Mouse (Mus musculus): Measurements from ENCODE around the gene Ttyh3. TPM values are rescaled to one million over a fixed set of nuclear protein-coding genes. Genes with fewer than 3 reads are reported as not detected.

Ttyh3 gene
- polyA plus RNA-seq, 1 experiment from 2014 or later: 21.4 TPM

GRCm38 (mm10) chr5:140642076-140642475 lies 6.8 kb downstream of the Ttyh3 start:
- Histone ChIP-seq H3K4me2 (replicated peaks; ENCODE audit: low read depth) (no peak overlapping the region), H3K27me3 (replicated peaks; ENCODE audit: control insufficient read depth, insufficient read depth, low read length) (no peaks in the 10 kb centered on the region), H3K27ac (ENCODE audit: low read depth, low read length) (no peak overlapping the region; the same call in 1 of the 2 replicates), H3K36me3 (ENCODE audit: control insufficient read depth, insufficient read depth) (peaks cover 14% of the 10 kb centered on the region; the same call in 1 of the 2 replicates), H3K9ac (ENCODE audit: low read depth, low read length) (no peak overlapping the region), H3K4me1 (replicated peaks; ENCODE audit: control insufficient read depth, insufficient read depth, low read length) (0 out of 2 replicates have a peak, but pooled peaks cover 2% of the 10 kb centered on the region), H3K4me3 (ENCODE audit: low read depth, low read length) (no peak overlapping the region), H3K9me3 (ENCODE audit: control insufficient read depth) (no peaks in the 10 kb centered on the region)
- TF ChIP-seq CTCF (IDR thresholded peaks at IDR 0.05; ENCODE audit: low read depth): no peak
- 61% methylated on average over 3 of the region's 3 CpGs for WGBS
- ATAC-seq: 0 out of 2 replicates have a peak, but pooled peaks have one; percentile 7

GRCm38 (mm10) chr5:140641254-140641928 lies 7.4 kb downstream of the Ttyh3 start:
- no peak overlapping the region for H3K4me2 ChIP-seq (replicated peaks; ENCODE audit: low read depth)
- WGBS: 66% methylated on average over 10 of the region's 10 CpGs
- H3K27me3 ChIP-seq (replicated peaks; ENCODE audit: control insufficient read depth, insufficient read depth, low read length): no peaks in the 10 kb centered on the region
- H3K4me3 ChIP-seq (ENCODE audit: low read depth, low read length): no peak overlapping the region
- H3K27ac ChIP-seq (ENCODE audit: low read depth, low read length): peak overlapping the region; percentile 8; the same call in 1 of the 2 replicates
- peak; percentile 32; the same call in 1 of the 2 replicates for ATAC-seq
- no peak for TF ChIP-seq CTCF (IDR thresholded peaks at IDR 0.05; ENCODE audit: low read depth)
- 0 out of 2 replicates have a peak, but pooled peaks cover 2% of the 10 kb centered on the region for H3K4me1 ChIP-seq (replicated peaks; ENCODE audit: control insufficient read depth, insufficient read depth, low read length)
- H3K9ac ChIP-seq (ENCODE audit: low read depth, low read length): no peak overlapping the region
- no peaks in the 10 kb centered on the region for H3K9me3 ChIP-seq (ENCODE audit: control insufficient read depth)
- H3K36me3 ChIP-seq (ENCODE audit: control insufficient read depth, insufficient read depth): peaks cover 14% of the 10 kb centered on the region; the same call in 1 of the 2 replicates

- no peaks in the 10 kb centered on the region for H3K9me3 ChIP-seq (ENCODE audit: control insufficient read depth)
- no peak for ATAC-seq
- 81% methylated on average over 2 of the region's 2 CpGs for WGBS
- peaks cover 11% of the 10 kb centered on the region; the same call in 1 of the 2 replicates for H3K36me3 ChIP-seq (ENCODE audit: control insufficient read depth, insufficient read depth)
- H3K9ac ChIP-seq (ENCODE audit: low read depth, low read length): no peak overlapping the region
- TF ChIP-seq CTCF (IDR thresholded peaks at IDR 0.05; ENCODE audit: low read depth): peak; percentile 59
- no peak overlapping the region for H3K4me2 ChIP-seq (replicated peaks; ENCODE audit: low read depth)
- no peaks in the 10 kb centered on the region for H3K4me1 ChIP-seq (replicated peaks; ENCODE audit: control insufficient read depth, insufficient read depth, low read length)
- no peak overlapping the region for H3K4me3 ChIP-seq (ENCODE audit: low read depth, low read length)
- no peaks in the 10 kb centered on the region for H3K27me3 ChIP-seq (replicated peaks; ENCODE audit: control insufficient read depth, insufficient read depth, low read length)
- H3K27ac ChIP-seq (ENCODE audit: low read depth, low read length): 0 out of 2 replicates have a peak overlapping the region, but pooled peaks have one; percentile 8
Measured at GRCm38 (mm10) chr5:140640812-140641211, 8.0 kb downstream of the Ttyh3 start.

GRCm38 (mm10) chr5:140639871-140640270 lies 9.0 kb downstream of the Ttyh3 start:
- H3K27me3 ChIP-seq (replicated peaks; ENCODE audit: control insufficient read depth, insufficient read depth, low read length): no peaks in the 10 kb centered on the region
- no peak overlapping the region for H3K4me2 ChIP-seq (replicated peaks; ENCODE audit: low read depth)
- H3K27ac ChIP-seq (ENCODE audit: low read depth, low read length): peak overlapping the region; percentile 21; the same call in 1 of the 2 replicates
- no peak for TF ChIP-seq CTCF (IDR thresholded peaks at IDR 0.05; ENCODE audit: low read depth)
- ATAC-seq: no peak
- H3K4me1 ChIP-seq (replicated peaks; ENCODE audit: control insufficient read depth, insufficient read depth, low read length): no peaks in the 10 kb centered on the region
- no peak overlapping the region for H3K9ac ChIP-seq (ENCODE audit: low read depth, low read length)
- H3K36me3 ChIP-seq (ENCODE audit: control insufficient read depth, insufficient read depth): peaks cover 16% of the 10 kb centered on the region
- 79% methylated on average over 14 of the region's 14 CpGs for WGBS
- H3K9me3 ChIP-seq (ENCODE audit: control insufficient read depth): no peaks in the 10 kb centered on the region
- no peak overlapping the region for H3K4me3 ChIP-seq (ENCODE audit: low read depth, low read length)

- no peaks in the 10 kb centered on the region for H3K4me1 ChIP-seq (replicated peaks; ENCODE audit: control insufficient read depth, insufficient read depth, low read length)
- H3K4me2 ChIP-seq (replicated peaks; ENCODE audit: low read depth): no peak overlapping the region
- no peak overlapping the region for H3K4me3 ChIP-seq (ENCODE audit: low read depth, low read length)
- peaks cover 22% of the 10 kb centered on the region for H3K36me3 ChIP-seq (ENCODE audit: control insufficient read depth, insufficient read depth)
- H3K27me3 ChIP-seq (replicated peaks; ENCODE audit: control insufficient read depth, insufficient read depth, low read length): no peaks in the 10 kb centered on the region
- WGBS: 86% methylated on average over 4 of the region's 4 CpGs
- TF ChIP-seq CTCF (IDR thresholded peaks at IDR 0.05; ENCODE audit: low read depth): no peak
- no peaks in the 10 kb centered on the region for H3K9me3 ChIP-seq (ENCODE audit: control insufficient read depth)
- no peak overlapping the region for H3K9ac ChIP-seq (ENCODE audit: low read depth, low read length)
- no peak overlapping the region for H3K27ac ChIP-seq (ENCODE audit: low read depth, low read length)
- ATAC-seq: no peak
Measured at GRCm38 (mm10) chr5:140639312-140639711, 9.5 kb downstream of the Ttyh3 start.

- H3K27me3 ChIP-seq (replicated peaks; ENCODE audit: control insufficient read depth, insufficient read depth, low read length): no peaks in the 10 kb centered on the region
- H3K4me2 ChIP-seq (replicated peaks; ENCODE audit: low read depth): no peak overlapping the region
- peaks cover 30% of the 10 kb centered on the region for H3K36me3 ChIP-seq (ENCODE audit: control insufficient read depth, insufficient read depth)
- no peaks in the 10 kb centered on the region for H3K9me3 ChIP-seq (ENCODE audit: control insufficient read depth)
- no peak overlapping the region for H3K27ac ChIP-seq (ENCODE audit: low read depth, low read length)
- H3K4me3 ChIP-seq (ENCODE audit: low read depth, low read length): no peak overlapping the region
- no peak for TF ChIP-seq CTCF (IDR thresholded peaks at IDR 0.05; ENCODE audit: low read depth)
- 81% methylated on average over 6 of the region's 6 CpGs for WGBS
- no peaks in the 10 kb centered on the region for H3K4me1 ChIP-seq (replicated peaks; ENCODE audit: control insufficient read depth, insufficient read depth, low read length)
- no peak for ATAC-seq
- no peak overlapping the region for H3K9ac ChIP-seq (ENCODE audit: low read depth, low read length)
Measured at GRCm38 (mm10) chr5:140638484-140638883, 10.3 kb downstream of the Ttyh3 start.
